Mouse (Mus musculus) kidney, adult 2 months (tissue): ENCODE results near the gene Als2cl. TPM values are rescaled to one million over a fixed set of nuclear protein-coding genes. Genes with fewer than 3 reads are reported as not detected.

Experiments
- DNase-seq: peaks from one replicate; pipeline ENCODE4 v3.0.0; 2021
- H3K27ac ChIP-seq: fragments of 200-500 bp; 2 replicates; pipeline ENCODE4 v1.5.1; 2012; ENCODE audit warnings: low read depth, low read length, control low read depth, inconsistent platforms; ENCODE audit not compliant: insufficient read depth
- H3K27me3 ChIP-seq: fragments of 200-500 bp; replicated peaks from 2 replicates; pipeline ENCODE4 v1.6.1; 2012; ENCODE audit warnings: mild to moderate bottlenecking, moderate library complexity, low read length, inconsistent platforms; ENCODE audit not compliant: control insufficient read depth, insufficient read depth
- H3K36me3 ChIP-seq: fragments of 200-500 bp; 2 replicates; pipeline ENCODE4 v1.6.1; 2012; ENCODE audit warnings: mild to moderate bottlenecking, moderate library complexity, low read length, inconsistent platforms; ENCODE audit not compliant: control insufficient read depth, insufficient read depth
- H3K4me1 ChIP-seq: fragments of 200-500 bp; 2 replicates; pipeline ENCODE4 v1.6.1; 2011; ENCODE audit warnings: low read length; ENCODE audit not compliant: control insufficient read depth, insufficient read depth
- H3K4me3 ChIP-seq: fragments of 200-500 bp; 2 replicates; pipeline ENCODE4 v1.5.1; 2011; ENCODE audit warnings: mild to moderate bottlenecking, low read depth, low read length, control low read depth; ENCODE audit not compliant: insufficient read depth
- CTCF ChIP-seq: fragments of 200-500 bp; conservative IDR thresholded peaks from 2 replicates; pipeline ENCODE4 v1.5.1; 2011; ENCODE audit warnings: low read depth, mild to moderate bottlenecking, control low read depth, low read length, moderate library complexity, mixed read lengths; ENCODE audit not compliant: insufficient read depth, insufficient read length
- POLR2A ChIP-seq: fragments of 200-500 bp; IDR thresholded peaks from one replicate; pipeline ENCODE4 v1.6.1; 2011; ENCODE audit warnings: low read depth, low read length, control low read depth
- WGBS: fragments of 180-500 bp; shearing (Covaris S2); methylation state at CpG from one replicate; pipeline ENCODE4 v1.1.7; 2018; 5-methylcytosine and 5-hydroxymethylcytosine counted together
- polyA plus RNA-seq: library from polyadenylated mRNA; depleted of rRNA; stranded (reverse); fragments of >200 nt; gene quantifications from 2 replicates; pipeline ENCODE4 v1.2.3, GENCODE M21; 2012

Gene Als2cl
- polyA plus RNA-seq, 1 experiment = 32.3 TPM

- no peak for DNase-seq
- 88% methylated on average over 10 of the region's 10 CpGs for WGBS
- H3K4me1 ChIP-seq = no peaks in the 10 kb centered on the region
- no peak within 1 kb of the TSS for H3K27ac ChIP-seq
- TF ChIP-seq POLR2A = no peak
- TF ChIP-seq CTCF = no peak
- no peak within 1 kb of the TSS for H3K4me3 ChIP-seq
- H3K36me3 ChIP-seq = no peaks in the 10 kb centered on the region
- H3K27me3 ChIP-seq = no peaks in the 10 kb centered on the region
Observed at GRCm38 (mm10) chr9:110844206-110844605, 35.5 kb upstream of the Als2cl start, which contains the start of gene Prss46. Gene Prss46 (plus strand): TSS chr9:110844506.

GRCm38 (mm10) chr9:110849162-110849561 lies 30.5 kb upstream of the Als2cl start:
- TF ChIP-seq POLR2A (no peak), CTCF (no peak)
- H3K4me1 ChIP-seq = no peaks in the 10 kb centered on the region
- no peak overlapping the region for H3K27ac ChIP-seq
- no peaks in the 10 kb centered on the region for H3K36me3 ChIP-seq
- WGBS = 79% methylated on average over 7 of the region's 7 CpGs
- H3K27me3 ChIP-seq = no peaks in the 10 kb centered on the region
- DNase-seq = no peak
- H3K4me3 ChIP-seq = no peak overlapping the region

- H3K36me3 ChIP-seq = no peaks in the 10 kb centered on the region
- H3K4me3 ChIP-seq = no peak overlapping the region
- no peaks in the 10 kb centered on the region for H3K27me3 ChIP-seq
- H3K4me1 ChIP-seq = no peaks in the 10 kb centered on the region
- H3K27ac ChIP-seq = no peak overlapping the region
- WGBS = 81% methylated on average over 7 of the region's 7 CpGs
- DNase-seq = no peak
- no peak for TF ChIP-seq POLR2A
- no peak for TF ChIP-seq CTCF
Observed at GRCm38 (mm10) chr9:110855903-110856302, 23.8 kb upstream of the Als2cl start.

GRCm38 (mm10) chr9:110856920-110857319 lies 22.8 kb upstream of the Als2cl start:
- 31% methylated on average over 4 of the region's 4 CpGs for WGBS
- Histone ChIP-seq H3K27ac (no peak overlapping the region), H3K36me3 (no peaks in the 10 kb centered on the region), H3K27me3 (no peaks in the 10 kb centered on the region), H3K4me3 (no peak overlapping the region), H3K4me1 (no peaks in the 10 kb centered on the region)
- TF ChIP-seq POLR2A = no peak
- no peak for TF ChIP-seq CTCF
- peak; percentile 47 for DNase-seq

GRCm38 (mm10) chr9:110857781-110858472 lies 21.7 kb upstream of the Als2cl start, which contains the start of gene Prss50:
Gene Prss50 (plus strand): TSS chr9:110857967.
- 22% methylated on average over 49 of the region's 50 CpGs for WGBS
- no peak within 1 kb of the TSS for H3K4me3 ChIP-seq
- TF ChIP-seq CTCF (0 out of 2 replicates have a peak, but pooled peaks have one; percentile 26), POLR2A (no peak)
- DNase-seq = no peak
- no peaks in the 10 kb centered on the region for H3K27me3 ChIP-seq
- no peaks in the 10 kb centered on the region for H3K36me3 ChIP-seq
- no peak within 1 kb of the TSS for H3K27ac ChIP-seq
- H3K4me1 ChIP-seq = no peaks in the 10 kb centered on the region

- Histone ChIP-seq H3K36me3 (no peaks in the 10 kb centered on the region), H3K4me3 (no peak overlapping the region), H3K4me1 (no peaks in the 10 kb centered on the region), H3K27me3 (no peaks in the 10 kb centered on the region), H3K27ac (no peak overlapping the region)
- DNase-seq = no peak
- 75% methylated on average over 5 of the region's 5 CpGs for WGBS
- TF ChIP-seq POLR2A (no peak), CTCF (no peak)
Observed at GRCm38 (mm10) chr9:110858523-110858922, 21.1 kb upstream of the Als2cl start.

- Histone ChIP-seq H3K27ac (no peak overlapping the region), H3K36me3 (no peaks in the 10 kb centered on the region), H3K4me1 (no peaks in the 10 kb centered on the region), H3K4me3 (no peak overlapping the region), H3K27me3 (no peaks in the 10 kb centered on the region)
- 90% methylated on average over 5 of the region's 5 CpGs for WGBS
- no peak for TF ChIP-seq CTCF
- TF ChIP-seq POLR2A = no peak
- no peak for DNase-seq
Observed at GRCm38 (mm10) chr9:110858967-110859596, 20.6 kb upstream of the Als2cl start.
